Mouse (Mus musculus) bone marrow macrophage, adult 2 months (primary cell): ENCODE data around the gene Sppl2a.

Experiments
- CTCF ChIP-seq: IDR thresholded peaks from 2 replicates; pipeline ENCODE4 v1.5.1; 2012; ENCODE audit warnings: low read depth, mild to moderate bottlenecking, low read length, moderate library complexity
- POLR2A ChIP-seq: IDR thresholded peaks from 2 replicates; pipeline ENCODE4 v1.6.1; 2012; ENCODE audit warnings: mild to moderate bottlenecking, low read depth, low read length, borderline replicate concordance

DNA sequence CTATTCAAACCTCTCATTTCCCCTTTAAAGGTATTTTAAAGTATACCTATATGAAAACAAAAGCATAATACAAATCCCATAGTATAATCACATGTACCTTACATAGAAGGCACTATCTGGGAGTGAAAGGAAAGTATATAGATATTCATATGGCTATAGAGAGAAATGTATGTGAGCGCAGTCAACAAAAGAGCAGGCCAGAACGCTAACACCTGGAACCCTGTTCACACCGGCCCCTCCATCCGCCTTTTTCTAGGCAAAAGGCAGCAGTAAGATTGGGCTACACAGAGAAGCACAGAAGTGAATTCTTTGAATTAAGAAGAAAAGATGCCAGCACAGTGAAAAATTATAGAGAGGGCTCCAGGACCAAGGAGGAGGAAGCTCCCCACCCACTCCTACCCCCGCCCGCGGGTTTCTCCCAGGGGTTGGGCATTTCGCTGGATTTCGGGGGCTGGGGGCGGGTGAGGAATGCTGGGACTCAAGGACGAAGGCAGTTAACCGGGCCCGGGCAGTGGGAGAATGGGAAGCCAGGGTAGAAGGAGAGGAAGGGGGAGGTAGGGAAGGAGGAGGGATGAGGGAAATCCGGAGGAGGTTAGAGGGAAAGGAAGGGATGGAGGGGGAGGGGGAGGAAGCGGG lies 656 bp downstream of the Sppl2a start:
- TF ChIP-seq CTCF, result no peak
- no peak for TF ChIP-seq POLR2A
